Mouse (Mus musculus) frontal cortex, postnatal 14 days (tissue): Measurements from ENCODE around the gene Ints6.

Experiments used
- DNase-seq, 2 experiments: peaks; one replicate each; pipeline ENCODE4 v3.0.0; 2022; ENCODE audit warnings: low spot score in 2 of 2

The Ints6 gene

DNA sequence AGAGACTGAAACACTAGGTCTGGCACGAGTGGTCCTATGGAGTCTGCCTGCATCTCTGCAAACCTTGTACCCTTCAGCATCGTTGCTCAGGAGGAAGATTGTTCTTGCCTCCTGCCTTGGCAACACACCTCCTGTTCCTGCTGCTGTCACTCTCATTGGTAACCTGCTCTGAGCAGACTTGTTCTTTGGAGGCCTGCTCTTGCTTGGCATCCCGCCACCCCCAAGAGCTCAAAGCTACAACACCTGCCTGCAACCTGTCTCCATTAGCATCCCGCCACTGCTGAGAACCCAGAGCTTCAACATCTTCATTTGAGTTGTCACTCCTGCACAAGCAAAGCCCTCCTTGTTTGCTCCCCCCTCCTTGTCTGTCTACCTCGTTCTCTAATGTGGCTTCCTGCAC lies 133.0 kb downstream of the Ints6 start:
- DNase-seq: no peak
